Mouse (Mus musculus): Measurements from ENCODE around the gene Iqschfp. TPM values are rescaled to one million over a fixed set of nuclear protein-coding genes. Genes with fewer than 3 reads are reported as not detected.

Iqschfp gene
- polyA plus RNA-seq, 1 experiment from 2014 or later, result not detected

DNA sequence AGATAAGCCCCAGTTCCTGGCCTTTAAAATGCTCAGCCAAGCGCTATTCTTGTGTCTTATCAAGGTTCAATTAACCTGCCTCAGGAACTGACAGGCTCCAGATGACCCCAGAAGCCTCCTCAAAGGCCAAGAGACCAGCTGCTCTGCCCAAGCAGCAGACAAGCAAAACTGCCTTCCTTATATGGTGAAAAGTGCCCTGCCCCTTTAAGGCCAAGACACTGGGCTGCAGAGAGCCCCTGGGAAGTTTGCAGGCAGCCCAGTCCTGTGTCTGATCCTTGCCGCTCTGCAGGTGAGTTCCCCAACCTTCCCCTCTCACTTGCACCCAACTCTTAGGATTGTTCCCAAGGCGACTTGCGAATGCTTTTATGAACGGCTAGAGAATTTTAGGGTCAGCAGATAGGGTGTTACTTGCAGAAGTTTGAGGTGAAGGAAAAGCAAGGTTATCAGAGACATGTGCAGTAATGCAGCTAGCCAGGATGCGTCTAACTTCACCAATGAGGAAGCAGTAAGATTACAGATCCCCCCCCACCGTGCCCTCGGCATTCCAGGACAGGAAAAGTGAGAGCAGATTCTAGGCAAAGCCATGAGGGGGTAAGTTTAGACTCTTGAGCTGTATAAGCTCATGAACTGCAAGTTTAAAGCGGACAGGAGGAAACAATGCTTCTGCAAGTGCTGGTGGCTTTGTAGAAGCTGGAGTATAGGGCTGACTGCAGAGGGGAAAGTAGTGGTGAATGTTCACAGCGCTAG, 576.1 kb downstream of the Iqschfp start:
- Histone ChIP-seq H3K27ac (ENCODE audit: low read length) (peak overlapping the region; percentile 59), H3K4me1 (replicated peaks; ENCODE audit: control insufficient read depth, insufficient read depth, low read length) (peaks cover 25% of the 10 kb centered on the region), H3K36me3 (ENCODE audit: control insufficient read depth, insufficient read depth, low read length) (no peaks in the 10 kb centered on the region), H3K4me3 (ENCODE audit: low read length) (peak overlapping the region; percentile 37), H3K27me3 (ENCODE audit: control insufficient read depth, insufficient read depth, low read depth, low read length) (no peaks in the 10 kb centered on the region), H3K9me3 (ENCODE audit: control insufficient read depth, low read length) (no peaks in the 10 kb centered on the region), H3K4me2 (ENCODE audit: low read depth, low read length) (peak overlapping the region; percentile 53), H3K9ac (ENCODE audit: low read length) (peak overlapping the region; percentile 53)
- ATAC-seq (ENCODE audit: low read depth), result peak; percentile 77
- WGBS, result 5% methylated on average over 10 of the region's 10 CpGs

DNA sequence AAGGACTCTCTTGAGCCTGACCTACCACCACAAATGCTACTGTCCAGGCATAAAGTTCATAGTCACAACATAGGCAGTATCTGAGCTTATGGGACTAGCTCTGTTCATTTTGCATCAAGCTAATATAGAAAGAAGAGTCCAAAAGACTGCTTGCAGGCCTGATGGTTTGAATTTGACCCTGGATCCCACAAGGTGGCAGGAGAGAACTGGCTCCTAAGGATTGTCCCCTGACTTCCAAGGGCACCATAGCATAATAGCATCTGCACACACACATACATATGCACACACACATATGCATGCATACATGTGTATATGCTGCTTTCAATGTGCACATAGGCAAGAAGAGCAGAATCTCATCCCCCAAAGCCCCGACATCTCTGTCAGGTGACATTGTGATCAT, 577.6 kb downstream of the Iqschfp start:
- Histone ChIP-seq H3K9me3 (ENCODE audit: control insufficient read depth, low read length) (no peaks in the 10 kb centered on the region), H3K4me3 (ENCODE audit: low read length) (no peak overlapping the region), H3K9ac (ENCODE audit: low read length) (no peak overlapping the region), H3K4me1 (replicated peaks; ENCODE audit: control insufficient read depth, insufficient read depth, low read length) (peaks cover 25% of the 10 kb centered on the region), H3K36me3 (ENCODE audit: control insufficient read depth, insufficient read depth, low read length) (no peaks in the 10 kb centered on the region), H3K27ac (ENCODE audit: low read length) (0 out of 2 replicates have a peak overlapping the region, but pooled peaks have one; percentile 20), H3K27me3 (ENCODE audit: control insufficient read depth, insufficient read depth, low read depth, low read length) (no peaks in the 10 kb centered on the region), H3K4me2 (ENCODE audit: low read depth, low read length) (no peak overlapping the region)
- 56% methylated on average over 1 of the region's 1 CpGs for WGBS
- no peak for ATAC-seq (ENCODE audit: low read depth)

DNA sequence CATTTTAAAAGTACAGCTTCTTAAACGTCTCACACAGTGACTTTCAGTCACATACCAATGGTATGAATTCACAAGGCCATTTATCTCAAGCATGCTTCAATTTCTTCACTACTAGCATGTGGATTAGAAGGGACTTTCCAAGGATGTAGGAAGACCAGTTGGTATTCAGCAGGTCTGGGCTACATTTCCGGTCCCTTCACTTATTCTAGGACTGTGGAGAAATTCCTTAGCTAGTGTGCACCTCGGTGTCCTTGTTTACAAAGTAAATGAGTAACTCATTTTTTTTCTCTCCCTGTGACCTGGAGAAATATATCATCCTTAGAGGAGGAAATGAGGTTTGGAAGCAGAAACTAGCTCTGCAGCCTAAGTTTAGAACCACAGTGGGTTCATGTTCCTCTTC, 578.0 kb downstream of the Iqschfp start:
- H3K27ac ChIP-seq (ENCODE audit: low read length), result 0 out of 2 replicates have a peak overlapping the region, but pooled peaks have one; percentile 20
- H3K4me2 ChIP-seq (ENCODE audit: low read depth, low read length), result no peak overlapping the region
- 20% methylated on average over 3 of the region's 3 CpGs for WGBS
- H3K4me3 ChIP-seq (ENCODE audit: low read length), result no peak overlapping the region
- ATAC-seq (ENCODE audit: low read depth), result no peak
- no peak overlapping the region for H3K9ac ChIP-seq (ENCODE audit: low read length)
- H3K27me3 ChIP-seq (ENCODE audit: control insufficient read depth, insufficient read depth, low read depth, low read length), result no peaks in the 10 kb centered on the region
- H3K9me3 ChIP-seq (ENCODE audit: control insufficient read depth, low read length), result no peaks in the 10 kb centered on the region
- H3K4me1 ChIP-seq (replicated peaks; ENCODE audit: control insufficient read depth, insufficient read depth, low read length), result peaks cover 25% of the 10 kb centered on the region
- no peaks in the 10 kb centered on the region for H3K36me3 ChIP-seq (ENCODE audit: control insufficient read depth, insufficient read depth, low read length)

DNA sequence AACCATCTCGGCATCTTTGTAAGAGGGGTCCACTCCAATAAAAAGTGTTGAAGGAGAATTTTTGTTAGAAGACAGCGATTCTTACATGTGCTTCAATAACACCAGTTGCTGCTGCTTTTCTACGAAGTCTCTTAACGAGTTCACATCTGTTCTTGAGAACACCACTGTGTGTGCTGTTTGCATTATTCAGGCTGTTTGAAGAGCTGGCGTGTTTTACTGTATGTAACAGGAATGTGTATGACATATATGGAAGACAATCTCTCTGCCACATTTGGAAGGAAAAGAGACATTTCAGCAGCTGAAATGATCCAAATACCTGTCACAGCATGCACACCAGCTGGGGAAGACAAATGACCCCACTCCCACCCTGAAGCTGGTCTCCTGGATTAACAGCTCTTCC, 578.6 kb downstream of the Iqschfp start:
- 34% methylated on average over 5 of the region's 5 CpGs for WGBS
- Histone ChIP-seq H3K27me3 (ENCODE audit: control insufficient read depth, insufficient read depth, low read depth, low read length) (no peaks in the 10 kb centered on the region), H3K36me3 (ENCODE audit: control insufficient read depth, insufficient read depth, low read length) (no peaks in the 10 kb centered on the region), H3K9ac (ENCODE audit: low read length) (no peak overlapping the region), H3K9me3 (ENCODE audit: control insufficient read depth, low read length) (no peaks in the 10 kb centered on the region), H3K4me3 (ENCODE audit: low read length) (no peak overlapping the region), H3K4me2 (ENCODE audit: low read depth, low read length) (no peak overlapping the region), H3K27ac (ENCODE audit: low read length) (no peak overlapping the region), H3K4me1 (replicated peaks; ENCODE audit: control insufficient read depth, insufficient read depth, low read length) (peaks cover 25% of the 10 kb centered on the region)
- no peak for ATAC-seq (ENCODE audit: low read depth)

DNA sequence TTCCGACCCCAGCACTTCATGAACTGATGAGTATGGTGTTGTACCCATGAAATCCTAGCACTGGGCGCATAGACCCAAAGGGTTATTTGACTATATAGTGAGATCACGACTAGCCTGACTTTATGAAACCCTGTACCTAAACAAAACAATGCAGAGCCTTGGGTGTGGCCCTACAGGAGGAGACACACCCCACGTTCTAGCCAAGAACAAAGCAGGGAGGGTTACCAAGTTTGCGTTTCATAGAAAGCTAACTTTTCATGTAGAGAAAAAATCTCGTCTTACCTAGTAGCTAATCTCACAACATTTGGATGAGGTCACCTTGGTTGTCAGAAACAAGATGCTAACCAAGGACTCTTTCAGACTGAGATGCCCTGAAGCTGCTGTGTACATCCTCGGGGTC, 584.3 kb downstream of the Iqschfp start:
- H3K9ac ChIP-seq (ENCODE audit: low read length), result no peak overlapping the region
- WGBS, result 82% methylated on average over 7 of the region's 7 CpGs
- no peak for ATAC-seq (ENCODE audit: low read depth)
- no peaks in the 10 kb centered on the region for H3K27me3 ChIP-seq (ENCODE audit: control insufficient read depth, insufficient read depth, low read depth, low read length)
- no peak overlapping the region for H3K27ac ChIP-seq (ENCODE audit: low read length)
- H3K4me3 ChIP-seq (ENCODE audit: low read length), result no peak overlapping the region
- H3K36me3 ChIP-seq (ENCODE audit: control insufficient read depth, insufficient read depth, low read length), result no peaks in the 10 kb centered on the region
- no peaks in the 10 kb centered on the region for H3K9me3 ChIP-seq (ENCODE audit: control insufficient read depth, low read length)
- no peaks in the 10 kb centered on the region for H3K4me1 ChIP-seq (replicated peaks; ENCODE audit: control insufficient read depth, insufficient read depth, low read length)
- H3K4me2 ChIP-seq (ENCODE audit: low read depth, low read length), result no peak overlapping the region

DNA sequence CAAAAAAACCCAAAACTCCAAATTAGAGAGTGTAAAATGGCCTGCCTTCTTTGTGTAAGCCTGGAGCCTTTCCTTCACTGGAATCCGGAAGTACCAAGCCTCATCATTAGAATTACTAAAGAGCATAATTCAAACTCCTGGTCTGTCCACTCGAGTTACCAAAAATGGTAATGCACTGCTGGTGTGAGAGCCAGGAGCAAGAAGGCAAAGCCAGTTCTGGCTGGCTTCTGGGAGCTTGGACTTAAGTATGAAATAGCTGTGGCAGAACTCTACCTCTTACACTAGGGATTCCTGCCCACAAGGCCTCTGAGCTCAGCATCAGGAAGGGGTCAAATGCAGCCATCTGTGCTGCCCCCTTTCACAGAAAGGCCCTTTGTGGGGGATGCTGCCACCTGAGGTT, 585.4 kb downstream of the Iqschfp start:
- H3K27ac ChIP-seq (ENCODE audit: low read length), result peak overlapping the region; percentile 27; the same call in 1 of the 2 replicates
- no peaks in the 10 kb centered on the region for H3K9me3 ChIP-seq (ENCODE audit: control insufficient read depth, low read length)
- ATAC-seq (ENCODE audit: low read depth), result no peak
- 46% methylated on average over 2 of the region's 2 CpGs for WGBS
- H3K4me2 ChIP-seq (ENCODE audit: low read depth, low read length), result no peak overlapping the region
- no peak overlapping the region for H3K4me3 ChIP-seq (ENCODE audit: low read length)
- no peaks in the 10 kb centered on the region for H3K4me1 ChIP-seq (replicated peaks; ENCODE audit: control insufficient read depth, insufficient read depth, low read length)
- H3K36me3 ChIP-seq (ENCODE audit: control insufficient read depth, insufficient read depth, low read length), result no peaks in the 10 kb centered on the region
- H3K27me3 ChIP-seq (ENCODE audit: control insufficient read depth, insufficient read depth, low read depth, low read length), result no peaks in the 10 kb centered on the region
- no peak overlapping the region for H3K9ac ChIP-seq (ENCODE audit: low read length)

DNA sequence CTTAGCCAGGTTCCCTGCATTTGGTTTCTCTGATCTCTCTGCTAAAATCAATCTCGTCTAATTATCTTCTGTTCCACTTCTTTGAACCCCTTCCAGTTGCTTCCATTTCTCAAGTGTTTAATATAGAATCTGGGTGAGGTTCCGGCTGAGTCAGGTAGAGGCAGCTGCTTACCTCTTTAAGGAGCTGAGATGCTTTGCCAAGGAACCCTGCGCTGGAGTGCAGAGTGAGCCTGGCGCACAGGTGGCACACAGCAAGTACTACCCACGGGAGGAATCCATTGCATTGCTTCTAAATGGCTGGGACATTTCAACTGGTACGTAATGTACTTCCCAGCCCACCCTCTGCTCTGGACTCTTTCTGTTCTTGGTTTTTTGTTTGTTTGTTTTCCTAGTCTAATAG, 587.2 kb downstream of the Iqschfp start:
- ATAC-seq (ENCODE audit: low read depth), result no peak
- Histone ChIP-seq H3K36me3 (ENCODE audit: control insufficient read depth, insufficient read depth, low read length) (no peaks in the 10 kb centered on the region), H3K27ac (ENCODE audit: low read length) (no peak overlapping the region), H3K9me3 (ENCODE audit: control insufficient read depth, low read length) (no peaks in the 10 kb centered on the region), H3K27me3 (ENCODE audit: control insufficient read depth, insufficient read depth, low read depth, low read length) (no peaks in the 10 kb centered on the region), H3K4me2 (ENCODE audit: low read depth, low read length) (no peak overlapping the region), H3K9ac (ENCODE audit: low read length) (no peak overlapping the region), H3K4me1 (replicated peaks; ENCODE audit: control insufficient read depth, insufficient read depth, low read length) (no peaks in the 10 kb centered on the region), H3K4me3 (ENCODE audit: low read length) (no peak overlapping the region)
- WGBS, result 77% methylated on average over 6 of the region's 6 CpGs

DNA sequence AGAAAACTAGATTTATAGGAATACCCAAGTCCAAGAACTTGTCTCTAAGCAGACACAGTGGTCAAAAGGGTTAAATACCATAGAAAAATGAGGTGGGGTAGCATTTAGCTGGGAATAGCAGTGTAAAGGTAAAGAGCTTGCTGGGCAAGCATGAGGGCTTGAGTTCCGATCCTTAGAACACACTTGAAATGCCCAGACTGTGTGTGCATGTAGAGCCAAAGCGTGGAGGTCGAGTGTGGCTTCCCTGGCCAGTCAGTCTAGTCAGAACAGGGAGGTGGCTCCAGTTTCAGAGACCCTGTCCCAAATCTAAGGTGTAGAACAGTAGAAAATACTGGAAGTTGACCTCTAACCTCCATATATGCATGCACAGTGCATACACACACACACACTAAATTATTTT, 591.5 kb downstream of the Iqschfp start:
- Histone ChIP-seq H3K4me2 (ENCODE audit: low read depth, low read length) (no peak overlapping the region), H3K9me3 (ENCODE audit: control insufficient read depth, low read length) (no peaks in the 10 kb centered on the region), H3K36me3 (ENCODE audit: control insufficient read depth, insufficient read depth, low read length) (no peaks in the 10 kb centered on the region), H3K9ac (ENCODE audit: low read length) (no peak overlapping the region), H3K4me3 (ENCODE audit: low read length) (no peak overlapping the region), H3K27ac (ENCODE audit: low read length) (no peak overlapping the region), H3K27me3 (ENCODE audit: control insufficient read depth, insufficient read depth, low read depth, low read length) (no peaks in the 10 kb centered on the region), H3K4me1 (replicated peaks; ENCODE audit: control insufficient read depth, insufficient read depth, low read length) (0 out of 2 replicates have a peak, but pooled peaks cover 3% of the 10 kb centered on the region)
- ATAC-seq (ENCODE audit: low read depth), result peak; percentile 56; the same call in 1 of the 2 replicates
- 62% methylated on average over 3 of the region's 3 CpGs for WGBS

DNA sequence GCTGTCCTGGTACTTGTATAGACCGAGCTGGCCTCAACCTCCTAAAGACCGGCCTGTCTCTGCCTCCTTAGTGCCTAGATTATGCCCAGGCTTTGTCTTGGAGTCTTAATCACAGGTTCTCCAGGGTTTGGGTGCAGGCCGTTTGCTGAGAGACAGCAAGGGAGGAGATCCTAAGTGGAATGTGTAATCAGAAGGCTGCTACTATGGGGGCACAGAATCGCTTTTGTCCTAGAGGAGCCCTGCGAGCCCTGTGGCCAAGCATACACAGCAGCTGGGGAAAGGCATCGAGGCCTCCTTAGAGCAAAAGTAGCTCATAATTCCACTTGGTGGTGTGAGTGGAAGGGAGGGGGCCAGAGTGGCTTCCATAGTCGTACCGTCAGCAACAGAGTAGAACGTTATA, 592.0 kb downstream of the Iqschfp start:
- Histone ChIP-seq H3K27ac (ENCODE audit: low read length) (no peak overlapping the region), H3K4me1 (replicated peaks; ENCODE audit: control insufficient read depth, insufficient read depth, low read length) (0 out of 2 replicates have a peak, but pooled peaks cover 3% of the 10 kb centered on the region), H3K9me3 (ENCODE audit: control insufficient read depth, low read length) (no peaks in the 10 kb centered on the region), H3K4me2 (ENCODE audit: low read depth, low read length) (no peak overlapping the region), H3K27me3 (ENCODE audit: control insufficient read depth, insufficient read depth, low read depth, low read length) (no peaks in the 10 kb centered on the region), H3K4me3 (ENCODE audit: low read length) (no peak overlapping the region), H3K9ac (ENCODE audit: low read length) (no peak overlapping the region), H3K36me3 (ENCODE audit: control insufficient read depth, insufficient read depth, low read length) (no peaks in the 10 kb centered on the region)
- WGBS, result 79% methylated on average over 9 of the region's 9 CpGs
- ATAC-seq (ENCODE audit: low read depth), result no peak

All from lung, embryonic 16.5 days (tissue).